Mouse (Mus musculus) ovary, adult 18-20 months (tissue): Measurements from ENCODE around the gene Anxa7.

Source experiments
- DNase-seq: peaks from one replicate; pipeline ENCODE4 v3.0.0; 2022; ENCODE audit warnings: low spot score, mixed read lengths

Anxa7 gene

DNA sequence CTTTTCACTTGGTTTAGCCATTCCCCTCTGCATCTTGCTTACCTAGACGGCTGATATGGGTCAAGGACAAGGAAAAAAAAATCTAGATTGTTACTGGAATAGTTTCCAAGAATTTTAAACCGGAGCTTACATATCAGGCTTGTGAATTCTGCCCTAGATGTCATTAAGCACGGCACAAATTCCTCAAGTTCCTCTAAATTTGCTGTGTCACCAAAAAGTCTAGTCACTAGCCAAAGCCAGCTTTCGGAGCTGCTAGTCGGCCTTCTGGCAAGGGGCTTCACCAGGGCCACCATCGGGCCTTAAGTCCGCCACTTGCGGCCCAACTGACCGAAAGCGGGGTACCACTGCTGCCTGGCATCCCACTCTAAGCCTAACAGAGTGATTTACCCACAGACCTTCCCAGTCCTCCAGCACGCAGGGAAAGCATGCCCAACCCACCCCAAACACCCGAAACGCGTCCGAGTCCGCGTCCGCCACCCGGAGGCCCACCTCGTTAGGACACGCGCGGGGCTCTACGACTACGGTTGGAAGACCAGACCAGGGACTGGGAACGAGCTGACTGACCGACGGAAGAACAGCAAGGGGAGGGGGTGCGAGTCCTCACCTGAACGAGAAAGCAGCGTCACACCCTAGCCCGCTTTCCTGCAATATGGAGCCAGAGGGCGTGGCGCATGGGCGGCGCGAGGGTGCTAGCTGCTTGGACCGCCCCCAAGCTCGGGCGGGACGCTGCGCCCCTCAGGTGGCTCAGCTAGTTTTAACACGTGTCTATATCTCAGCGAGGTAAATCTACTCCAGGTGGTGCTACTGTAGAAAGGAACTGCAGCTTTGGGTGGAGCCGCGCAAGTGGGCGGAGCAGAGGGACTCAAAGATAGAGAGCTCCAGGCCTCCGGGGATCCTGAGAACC, at the start of gene Anxa7:
Gene Anxa7 (minus strand): TSS at position 843 of the 904 bp plus-strand sequence.
- DNase-seq = peak; percentile 46

DNA sequence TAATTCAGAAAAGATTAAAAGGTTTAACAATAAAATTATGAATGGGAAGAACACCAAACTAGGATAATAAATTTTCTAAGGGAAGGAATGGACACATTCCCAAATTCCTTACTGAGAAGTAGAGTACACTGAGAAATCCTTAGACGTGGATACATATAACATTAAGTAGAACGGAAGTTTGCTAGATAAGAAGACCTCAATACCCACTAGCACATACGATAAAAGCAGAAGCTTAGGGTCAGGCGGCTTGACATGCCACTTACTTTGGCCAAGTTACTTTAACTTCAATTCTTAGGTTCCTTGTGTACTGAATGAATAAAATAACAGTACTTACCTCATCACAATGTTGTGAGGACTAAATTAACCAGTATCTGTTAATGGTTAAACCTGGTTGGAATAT, 49.7 kb upstream of the Anxa7 start:
- DNase-seq = no peak

DNA sequence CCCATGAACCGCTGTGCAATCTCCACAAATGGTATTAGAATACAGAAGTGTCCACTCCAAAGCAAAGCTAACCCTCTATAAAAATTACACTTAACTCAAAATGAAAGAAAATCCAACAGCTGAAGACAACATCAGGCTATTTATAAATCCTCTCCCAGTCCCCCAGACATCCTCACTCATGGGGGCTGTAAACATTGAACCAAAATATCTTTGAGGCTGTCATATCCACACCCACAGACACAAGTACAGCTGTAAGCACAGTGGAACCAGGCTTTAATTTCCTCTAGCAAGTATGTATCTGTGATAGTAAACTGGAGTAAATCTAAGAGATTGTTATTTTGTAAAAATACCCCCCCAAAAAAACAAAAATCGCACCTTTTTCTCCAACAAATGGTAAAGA, 40.2 kb upstream of the Anxa7 start:
- no peak for DNase-seq

DNA sequence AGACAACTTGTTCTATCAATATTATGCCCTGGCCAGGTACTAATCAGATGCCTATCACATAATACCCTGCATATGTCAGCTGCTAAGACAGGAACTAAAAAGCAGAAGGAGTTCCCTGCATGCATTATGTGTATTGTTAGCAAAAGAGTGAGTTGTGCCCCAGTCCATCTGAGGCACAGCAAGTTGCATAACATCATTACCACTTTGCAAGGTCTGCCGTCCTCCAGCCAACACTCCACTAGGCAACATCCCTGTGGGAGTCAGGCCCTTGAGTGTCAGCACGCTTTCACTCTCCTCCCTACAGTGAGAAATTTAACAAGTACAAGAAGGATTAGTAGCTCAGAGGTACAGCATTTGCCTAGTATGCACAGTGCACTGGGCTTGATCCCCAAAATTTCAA, 28.5 kb upstream of the Anxa7 start:
- DNase-seq = no peak

DNA sequence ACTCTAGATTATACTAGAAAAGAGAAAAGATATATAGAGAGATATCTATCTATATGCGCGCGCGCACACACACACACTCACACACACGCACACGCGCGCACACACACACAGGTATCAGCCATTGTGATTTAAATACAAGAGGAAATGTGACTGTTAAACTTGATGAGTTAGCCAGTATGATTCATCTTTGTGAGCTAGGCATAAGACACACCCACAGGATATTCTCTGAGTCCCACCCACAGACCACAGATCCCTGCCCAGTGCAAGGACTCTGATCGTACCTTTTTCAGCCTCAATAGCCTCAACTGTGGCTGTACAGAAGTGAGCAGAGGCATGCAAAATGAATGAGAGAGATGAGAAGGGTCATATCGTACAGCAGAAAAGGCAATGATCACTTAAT, 23.0 kb upstream of the Anxa7 start:
- no peak for DNase-seq

DNA sequence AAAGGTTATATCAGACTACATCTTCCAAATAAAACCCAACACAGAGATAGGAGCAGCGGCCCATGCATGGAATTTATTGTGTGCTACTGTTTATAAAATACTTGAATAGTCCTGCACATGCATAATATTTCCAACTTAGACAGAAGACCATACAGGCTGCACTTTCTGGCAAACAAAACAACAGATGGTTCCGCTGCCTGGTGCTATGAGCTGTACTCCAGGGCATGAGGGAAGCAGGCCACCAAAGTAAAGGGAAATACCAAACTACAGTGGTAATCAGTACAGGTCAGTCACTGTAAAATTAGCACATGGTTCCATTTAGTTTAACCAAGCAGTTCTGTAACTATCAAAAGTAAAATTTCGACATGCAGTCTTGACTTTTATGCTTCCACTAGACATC, 20.0 kb upstream of the Anxa7 start:
- no peak for DNase-seq

DNA sequence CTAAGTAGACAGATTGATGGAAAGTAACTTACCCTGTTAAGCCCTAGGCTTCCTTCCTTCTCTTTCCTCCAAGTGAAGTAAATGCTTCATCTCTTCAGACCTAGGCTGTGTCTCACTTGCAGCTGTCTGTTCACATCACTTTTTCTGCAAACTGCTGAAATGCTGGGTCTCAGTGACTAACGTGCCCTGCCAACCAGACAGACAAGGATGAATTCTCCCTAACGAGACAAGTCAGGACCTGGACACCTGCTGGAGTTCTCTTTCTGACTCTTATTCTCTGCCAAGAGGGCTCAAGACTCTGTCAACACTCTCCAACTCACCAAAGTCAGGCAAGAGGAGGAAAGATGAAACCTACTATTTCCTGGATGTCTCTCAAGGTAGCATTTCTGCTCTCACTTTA, 16.7 kb upstream of the Anxa7 start, which contains the start of gene Mss51:
Gene Mss51 (minus strand): TSS at position 299 of the 400 bp plus-strand sequence.
- DNase-seq = no peak

DNA sequence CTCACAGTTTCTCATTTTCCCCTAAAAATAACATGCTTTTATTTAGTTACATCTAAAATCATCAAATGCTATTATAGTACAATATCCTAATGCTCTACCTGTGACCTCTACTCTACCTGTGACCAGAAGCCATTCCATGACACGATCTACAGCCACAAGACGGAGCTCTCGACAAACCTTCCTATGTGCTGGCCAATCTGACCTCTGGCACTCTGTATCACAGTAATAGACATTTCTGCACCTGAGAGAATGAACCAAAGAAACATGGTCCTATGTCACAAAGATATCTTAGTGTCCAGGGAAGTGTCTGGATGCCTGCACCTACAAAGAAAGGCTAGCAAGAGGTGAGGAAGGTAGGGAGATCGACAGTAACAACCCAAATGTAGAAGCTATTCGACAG, 6.1 kb upstream of the Anxa7 start:
- DNase-seq = no peak

DNA sequence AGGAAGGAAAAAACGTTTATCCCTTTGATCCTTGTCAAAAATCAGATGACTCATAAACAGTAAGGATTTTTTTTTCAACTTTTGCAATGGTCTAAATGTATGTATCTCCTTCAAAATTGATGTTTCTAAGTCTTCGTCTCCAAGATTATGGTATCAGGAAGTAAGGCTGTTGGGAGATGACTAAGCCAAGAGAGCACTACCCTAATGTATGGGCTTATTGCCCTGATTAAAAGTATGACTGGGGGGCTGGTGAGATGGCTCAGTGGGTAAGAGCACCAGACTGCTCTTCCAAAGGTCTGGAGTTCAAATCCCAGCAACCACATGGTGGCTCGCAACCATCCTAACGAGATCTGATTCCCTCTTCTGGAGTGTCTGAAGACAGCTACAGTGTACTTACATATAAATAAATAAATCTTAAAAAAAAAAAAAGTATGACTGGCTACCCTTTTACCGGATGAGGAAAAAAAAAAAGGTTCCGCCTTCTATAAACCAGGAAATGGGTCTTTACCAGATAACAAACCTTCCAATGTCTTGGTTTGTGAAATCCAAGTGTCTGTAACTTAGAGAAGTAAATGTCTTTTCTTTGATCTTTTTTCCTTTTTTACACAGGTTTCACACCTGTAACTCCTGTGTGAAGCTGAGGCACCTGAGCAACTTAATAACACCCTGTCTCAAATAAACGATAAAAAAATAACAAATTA, 2.3 kb upstream of the Anxa7 start:
- no peak for DNase-seq

DNA sequence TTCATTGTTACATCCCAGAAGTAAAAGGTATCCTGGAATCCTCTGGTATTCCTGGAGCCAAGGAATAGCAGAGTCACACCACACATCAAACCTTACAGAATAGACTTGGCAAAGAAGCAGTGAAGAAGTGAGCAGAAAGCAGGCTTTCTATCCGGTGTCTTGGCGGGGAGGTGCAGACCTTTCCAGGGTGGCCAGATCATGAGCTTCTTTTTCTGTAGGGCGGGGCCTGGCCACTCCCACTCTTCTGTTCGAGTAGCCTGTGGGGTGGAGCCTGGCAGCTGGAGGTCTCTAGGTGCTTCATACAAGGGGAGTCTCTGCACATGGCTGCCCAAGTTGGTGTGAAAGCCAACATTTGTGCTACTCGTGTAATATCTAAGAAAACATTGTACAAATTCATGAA, 1.3 kb upstream of the Anxa7 start:
- DNase-seq = no peak

DNA sequence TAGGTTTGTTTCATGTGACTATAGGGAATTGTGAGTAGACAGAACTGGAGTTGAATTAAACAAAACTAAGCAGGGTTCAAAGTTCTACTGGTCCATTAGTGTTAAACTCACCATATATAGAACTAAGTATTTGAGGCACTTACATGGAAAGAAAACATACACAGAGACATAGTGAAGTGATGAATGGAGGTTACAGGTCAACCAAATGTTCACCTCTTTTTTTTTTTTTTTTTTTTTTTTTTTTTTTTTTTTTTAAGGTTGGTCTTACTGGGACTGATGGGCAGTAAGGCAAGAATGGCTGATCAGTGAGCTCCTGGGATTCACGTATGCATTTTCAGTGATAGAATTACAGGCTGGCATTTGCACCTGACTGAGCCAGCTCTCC, 254 bp upstream of the Anxa7 start:
- DNase-seq = no peak

DNA sequence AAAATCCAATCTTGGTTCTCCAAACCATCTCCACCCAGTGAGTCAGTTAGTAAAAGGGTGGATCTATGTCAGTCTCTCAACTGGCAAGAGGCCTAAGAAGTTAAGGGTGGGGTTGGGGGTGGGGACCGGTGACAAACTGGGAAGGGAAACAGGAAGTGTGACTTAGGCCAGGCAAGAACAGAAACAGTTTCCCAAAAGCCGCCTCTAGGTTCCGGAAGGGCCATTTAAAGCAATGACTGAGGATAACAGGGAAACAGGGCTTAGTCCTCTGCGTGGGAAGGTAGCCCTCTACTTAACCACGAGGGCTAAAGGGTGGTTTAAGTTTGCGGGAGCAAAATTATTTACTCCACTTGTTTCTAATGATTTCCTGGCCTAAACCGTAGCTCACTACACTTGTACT, 1.1 kb downstream of the Anxa7 start:
- no peak for DNase-seq

DNA sequence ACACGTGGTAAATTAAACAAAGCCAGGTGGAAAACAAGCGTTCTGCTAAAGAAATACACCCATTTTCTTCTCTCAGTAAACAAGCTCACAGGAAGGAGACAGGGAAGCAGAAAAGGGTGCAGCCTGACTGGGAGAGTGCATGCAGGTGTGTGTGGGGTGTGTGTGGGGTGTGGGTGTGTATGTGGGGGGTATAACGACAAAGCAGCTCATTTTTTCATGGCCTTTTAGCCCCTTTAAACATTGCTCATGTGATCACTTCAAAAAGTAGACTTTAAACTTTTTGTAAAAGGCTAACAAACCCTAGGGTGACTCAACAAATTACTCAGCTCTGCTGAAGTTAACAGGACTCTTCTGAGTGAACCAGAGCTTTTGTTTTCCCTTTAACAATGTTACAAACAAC, 1.5 kb downstream of the Anxa7 start:
- DNase-seq = no peak

DNA sequence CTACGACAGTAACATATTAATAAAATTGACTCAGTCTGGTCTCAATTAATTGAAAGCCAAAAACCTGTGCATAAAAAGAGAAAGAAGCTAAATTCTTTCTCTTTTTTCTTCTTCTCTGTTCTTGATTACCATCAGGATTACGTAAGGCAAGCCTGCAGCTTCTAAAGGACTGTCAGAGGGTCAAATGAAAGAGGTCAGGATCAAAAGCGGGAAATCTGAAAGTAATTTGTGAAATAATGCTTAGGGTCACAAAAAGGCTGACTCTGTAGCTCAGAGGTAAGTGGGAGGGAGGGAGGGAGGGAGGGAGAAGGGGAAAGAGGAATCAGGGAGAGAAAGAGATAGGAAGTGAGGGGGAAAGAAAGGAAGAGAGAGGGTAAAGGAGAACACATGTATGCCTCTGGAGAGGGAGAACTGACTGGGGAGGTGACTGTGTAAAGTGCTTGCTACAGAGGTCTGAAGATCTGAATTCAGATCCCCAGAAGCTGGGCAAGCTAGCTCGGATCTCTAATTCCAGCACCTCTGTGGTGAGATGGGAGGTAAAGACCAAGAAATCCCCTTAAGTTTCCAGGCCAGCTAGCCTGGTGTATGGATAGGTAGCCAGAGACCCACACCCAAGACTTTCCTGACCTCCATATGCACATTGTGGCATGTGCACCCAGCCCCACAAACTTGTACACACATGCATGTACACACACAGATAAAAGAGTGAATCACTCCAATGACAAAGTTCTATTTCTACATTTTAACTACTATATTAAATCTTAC, 2.5 kb downstream of the Anxa7 start:
- no peak for DNase-seq

DNA sequence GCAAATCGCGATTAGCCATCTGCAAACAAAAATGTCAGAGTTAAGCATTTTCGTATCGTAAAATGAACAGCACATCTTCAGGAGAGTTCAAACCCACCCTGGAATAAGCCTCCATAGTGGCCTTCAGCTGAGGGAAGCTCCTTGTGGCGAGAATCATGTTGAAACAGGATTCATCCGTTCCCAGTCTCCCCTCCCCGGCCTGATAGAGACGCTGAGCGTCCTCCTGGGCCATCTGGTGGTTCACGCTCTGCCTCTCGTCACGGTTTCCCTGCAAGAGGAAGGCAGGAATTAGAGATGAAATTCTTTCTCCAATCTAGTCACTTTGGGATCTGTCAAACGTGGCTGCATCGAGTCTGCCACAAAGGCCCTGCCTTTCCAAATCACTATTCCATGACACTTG, 19.7 kb downstream of the Anxa7 start:
- DNase-seq = no peak

DNA sequence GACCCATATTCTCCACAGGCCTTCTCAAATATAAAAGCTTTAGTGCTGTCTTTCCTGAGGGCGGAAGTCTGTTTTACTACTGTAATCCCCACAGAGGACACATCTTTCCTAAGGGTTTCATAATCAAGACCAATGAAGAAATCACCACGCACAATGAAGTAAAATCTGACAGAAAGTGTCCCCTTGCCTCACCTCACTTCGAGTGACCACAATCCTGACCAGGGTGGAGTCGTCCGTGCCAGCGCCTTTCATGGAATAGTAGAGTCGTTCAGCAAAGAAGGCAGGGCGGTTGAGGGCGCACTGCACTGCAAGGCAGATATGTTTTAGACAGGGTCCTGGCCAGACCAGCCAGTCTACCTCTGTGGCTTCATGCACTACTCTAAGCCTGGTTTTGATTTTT, 21.6 kb downstream of the Anxa7 start:
- no peak for DNase-seq

DNA sequence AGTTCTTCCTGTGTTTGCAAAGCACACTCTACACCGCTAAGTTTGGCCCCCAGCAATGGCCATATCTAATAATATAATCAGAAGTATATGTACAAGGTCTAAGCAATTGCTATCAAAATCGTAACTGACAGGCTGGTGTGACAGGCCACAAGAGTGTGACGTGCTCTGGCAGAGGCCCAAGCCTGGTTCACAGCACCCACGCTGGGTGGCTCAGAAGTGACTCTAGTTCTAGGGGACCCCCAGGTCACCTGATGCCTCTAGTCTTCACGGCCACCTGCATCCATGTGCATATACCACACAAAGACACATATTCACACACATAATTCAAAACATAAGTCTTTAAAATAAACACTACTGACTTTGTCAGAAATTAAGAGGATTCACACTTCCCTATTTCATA, 27.0 kb downstream of the Anxa7 start:
- DNase-seq = no peak

DNA sequence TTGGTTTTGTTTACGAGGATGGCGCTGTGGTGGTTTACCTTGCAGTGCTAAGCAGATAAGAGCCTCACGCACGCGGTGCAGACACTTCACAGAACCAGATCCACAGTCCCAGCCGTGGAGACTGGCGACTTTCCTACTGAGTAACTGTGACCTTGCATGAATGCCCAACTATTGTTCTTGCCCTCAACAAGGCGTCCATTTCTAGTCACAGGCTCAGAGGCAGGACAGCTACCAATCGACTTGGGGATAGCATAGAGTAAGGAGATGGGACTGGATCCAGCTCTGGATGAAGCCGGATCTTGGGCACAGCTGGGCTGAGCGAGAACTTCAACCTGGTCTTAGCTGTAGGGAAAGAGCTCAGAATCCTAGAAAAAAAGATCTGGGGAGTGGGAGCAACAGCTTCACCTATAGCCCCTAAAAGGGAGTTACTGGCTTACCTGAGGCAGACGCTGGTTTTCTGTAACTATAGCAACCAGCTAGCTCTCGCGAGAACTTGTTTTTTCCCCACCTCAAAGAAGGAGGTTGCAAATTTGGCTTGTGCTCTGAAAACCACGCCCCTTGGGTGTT, 28.1 kb downstream of the Anxa7 start, which contains the start of gene Cfap70:
Gene Cfap70 (minus strand): TSS at position 462 of the 567 bp plus-strand sequence.
- DNase-seq = peak; percentile 37

DNA sequence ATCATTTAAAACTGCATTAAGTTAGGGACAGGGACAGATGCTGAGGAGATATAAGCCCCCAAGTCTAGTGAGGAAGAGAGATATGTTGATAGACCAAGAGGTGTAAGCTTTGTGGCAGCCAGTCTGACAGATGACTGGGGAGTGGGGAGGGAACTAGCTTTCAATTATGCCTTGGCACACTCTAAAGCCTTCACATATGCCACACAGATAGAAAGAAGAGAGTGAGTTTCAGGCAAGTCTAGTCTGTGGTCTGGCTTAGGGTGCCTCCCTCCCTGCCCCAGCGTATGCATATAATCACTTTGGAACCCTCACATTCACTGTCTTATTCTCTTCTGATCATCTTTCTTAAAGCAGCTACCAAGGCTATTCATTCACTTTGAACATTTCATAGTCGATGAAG, 28.6 kb downstream of the Anxa7 start:
- no peak for DNase-seq

DNA sequence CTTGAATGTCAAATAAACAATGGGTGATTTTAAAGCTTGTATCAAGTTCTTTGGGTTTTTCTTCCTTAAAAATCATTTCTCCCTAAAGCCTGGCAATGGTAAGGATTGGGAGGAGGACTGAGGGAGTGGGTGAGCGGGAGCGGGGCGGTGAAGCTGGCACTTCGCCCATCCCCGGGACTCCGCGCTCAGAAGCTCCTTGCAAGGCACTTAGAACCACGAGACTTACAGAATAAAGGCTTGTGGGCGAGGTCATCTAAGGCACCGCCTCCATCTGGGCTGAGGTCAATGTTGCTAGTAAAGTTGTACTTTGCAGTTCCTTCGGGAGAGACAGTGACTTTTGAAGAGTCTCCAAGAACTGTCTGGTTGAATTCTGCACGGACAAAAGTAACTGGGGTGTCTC, 32.7 kb downstream of the Anxa7 start:
- DNase-seq = no peak

DNA sequence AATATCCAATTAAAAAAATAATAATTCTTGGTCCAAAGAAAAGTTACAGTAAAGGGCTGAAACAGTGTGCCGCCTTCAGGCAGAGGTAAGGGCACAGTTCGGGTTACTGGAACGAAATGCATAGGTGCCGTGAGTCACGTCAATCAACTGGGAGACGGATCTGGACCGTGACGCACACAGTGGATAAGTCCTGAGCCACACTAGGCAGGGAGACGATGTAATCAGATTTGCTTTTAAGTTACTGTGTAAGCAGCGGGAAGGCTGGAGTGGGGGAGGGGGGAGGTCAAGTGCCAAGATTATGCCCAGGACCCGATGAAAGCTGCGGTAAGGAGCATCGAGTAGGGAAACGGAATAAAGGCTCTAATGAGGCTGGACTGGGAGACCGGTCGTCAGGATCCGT, 37.7 kb downstream of the Anxa7 start:
- no peak for DNase-seq

DNA sequence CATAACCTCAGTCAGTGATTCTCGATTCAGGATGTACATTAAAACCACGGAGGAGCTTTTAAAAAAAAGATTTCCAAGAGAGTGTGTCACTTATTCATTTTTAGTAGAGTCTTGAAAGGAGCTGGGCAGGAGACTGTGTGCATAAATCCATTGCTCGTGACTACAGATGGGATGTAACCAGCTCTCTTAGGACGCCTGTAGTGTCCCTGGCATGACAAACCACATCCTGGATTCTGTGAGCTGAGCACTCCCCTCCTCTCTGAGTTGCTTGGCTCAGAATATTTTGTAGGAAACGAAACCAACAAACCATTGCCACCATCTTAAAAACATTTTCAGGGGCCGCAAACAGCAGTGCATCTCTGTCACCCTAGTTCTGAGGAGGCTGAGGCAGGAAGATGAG, 43.0 kb downstream of the Anxa7 start:
- no peak for DNase-seq
